Mouse (Mus musculus) megakaryocyte, adult 5-6 weeks (primary cell): ENCODE data around the gene Gimap4. TPM values are rescaled to one million over a fixed set of nuclear protein-coding genes. Genes with fewer than 3 reads are reported as not detected.

ENCODE experiments used
- total RNA-seq, 2 experiments: library from RNA; stranded (forward) in 1 of 2; stranded (reverse) in 1 of 2; fragments of 153-499, 151-499 nt in 1 of 2; fragments of 221-1000, 200-1000 nt in 1 of 2; gene quantifications; 2 replicates each; pipeline versions ENCODE4 v1.2.3 to v1.2.4; 2015 to 2017

Gimap4 gene
- total RNA-seq, 2 experiments from 2014 or later, result 24.2 to 46.0 TPM

Other genes starting within 250 kb of the Gimap4 start
- gene Zfp467, start 238.7 kb upstream of the Gimap4 start, total RNA-seq (2015), result 23.7 and 28.7 TPM in 2 replicates
- 7.4 and 9.0 TPM in 2 replicates for gene Zfp467, start 238.7 kb upstream of the Gimap4 start, total RNA-seq (2017)
- 0.02 TPM in 1 of 2 replicates, not detected in the other for gene Sspo, start 236.3 kb upstream of the Gimap4 start, total RNA-seq (2015)
- gene Sspo, start 236.3 kb upstream of the Gimap4 start, total RNA-seq (2017), result not detected in 2 replicates
- gene Atp6v0e2, start 146.9 kb upstream of the Gimap4 start, total RNA-seq (2015), result not detected in 2 replicates
- gene Atp6v0e2, start 146.9 kb upstream of the Gimap4 start, total RNA-seq (2017), result 0.48 TPM in 1 of 2 replicates, not detected in the other
- gene Lrrc61, start 129.8 kb upstream of the Gimap4 start, total RNA-seq (2015), result 13.4 and 14.3 TPM in 2 replicates
- gene Lrrc61, start 129.8 kb upstream of the Gimap4 start, total RNA-seq (2017), result 9.7 and 11.3 TPM in 2 replicates
- gene Rarres2, start 111.8 kb upstream of the Gimap4 start, total RNA-seq (2015), result 0.74 TPM in 1 of 2 replicates, not detected in the other
- 0.15 and 0.94 TPM in 2 replicates for gene Rarres2, start 111.8 kb upstream of the Gimap4 start, total RNA-seq (2017)
- gene Gm45021, start 94.9 kb upstream of the Gimap4 start, total RNA-seq (2015), result not detected in 2 replicates
- not detected in 2 replicates for gene Gm45021, start 94.9 kb upstream of the Gimap4 start, total RNA-seq (2017)
- 1.8 and 2.7 TPM in 2 replicates for gene Repin1, start 90.7 kb upstream of the Gimap4 start, total RNA-seq (2015)
- gene Repin1, start 90.7 kb upstream of the Gimap4 start, total RNA-seq (2017), result 4.0 and 4.3 TPM in 2 replicates
- gene Gm44965, start 90.6 kb upstream of the Gimap4 start, total RNA-seq (2015), result not detected in 2 replicates
- gene Gm44965, start 90.6 kb upstream of the Gimap4 start, total RNA-seq (2017), result not detected in 2 replicates
- gene Zfp775, start 82.5 kb upstream of the Gimap4 start, total RNA-seq (2015), result 0.45 and 0.82 TPM in 2 replicates
- gene Zfp775, start 82.5 kb upstream of the Gimap4 start, total RNA-seq (2017), result 1.8 and 6.3 TPM in 2 replicates
- not detected in 2 replicates for gene AI854703, start 57.8 kb upstream of the Gimap4 start, total RNA-seq (2015)
- gene AI854703, start 57.8 kb upstream of the Gimap4 start, total RNA-seq (2017), result not detected in 2 replicates
- gene Gimap8, start 37.3 kb upstream of the Gimap4 start, total RNA-seq (2015), result 2.8 and 2.9 TPM in 2 replicates
- gene Gimap8, start 37.3 kb upstream of the Gimap4 start, total RNA-seq (2017), result 4.9 and 8.0 TPM in 2 replicates
- gene Gimap9, start 8.4 kb upstream of the Gimap4 start, total RNA-seq (2015), result 5.0 and 11.2 TPM in 2 replicates
- gene Gimap9, start 8.4 kb upstream of the Gimap4 start, total RNA-seq (2017), result 8.9 and 10.4 TPM in 2 replicates
- 6.2 and 10.6 TPM in 2 replicates for gene Gimap6, start 23.7 kb downstream of the Gimap4 start, total RNA-seq (2015)
- gene Gimap6, start 23.7 kb downstream of the Gimap4 start, total RNA-seq (2017), result 15.7 and 23.1 TPM in 2 replicates
- 0.68 TPM in 1 of 2 replicates, not detected in the other for gene Gm28053, start 34.1 kb downstream of the Gimap4 start, total RNA-seq (2015)
- 7.3 and 16.2 TPM in 2 replicates for gene Gm28053, start 34.1 kb downstream of the Gimap4 start, total RNA-seq (2017)
- 1.5 and 3.5 TPM in 2 replicates for gene Gimap7, start 34.1 kb downstream of the Gimap4 start, total RNA-seq (2015)
- 3.9 TPM in 2 replicates for gene Gimap7, start 34.1 kb downstream of the Gimap4 start, total RNA-seq (2017)
- 5.0 and 5.8 TPM in 2 replicates for gene Gimap1, start 54.5 kb downstream of the Gimap4 start, total RNA-seq (2015)
- gene Gimap1, start 54.5 kb downstream of the Gimap4 start, total RNA-seq (2017), result 5.3 and 14.2 TPM in 2 replicates
- gene Gimap5, start 61.6 kb downstream of the Gimap4 start, total RNA-seq (2015), result 4.7 and 5.7 TPM in 2 replicates
- gene Gimap5, start 61.6 kb downstream of the Gimap4 start, total RNA-seq (2017), result 4.5 and 11.2 TPM in 2 replicates
- gene Gimap3, start 86.3 kb downstream of the Gimap4 start, total RNA-seq (2015), result 5.3 and 9.4 TPM in 2 replicates
- gene Gimap3, start 86.3 kb downstream of the Gimap4 start, total RNA-seq (2017), result 7.8 and 9.9 TPM in 2 replicates
- 33.4 and 35.5 TPM in 2 replicates for gene Tmem176a, start 156.4 kb downstream of the Gimap4 start, total RNA-seq (2015)
- 16.5 and 20.0 TPM in 2 replicates for gene Tmem176a, start 156.4 kb downstream of the Gimap4 start, total RNA-seq (2017)
- gene Tmem176b, start 156.9 kb downstream of the Gimap4 start, total RNA-seq (2015), result 74.3 and 79.2 TPM in 2 replicates
- 81.4 and 85.0 TPM in 2 replicates for gene Tmem176b, start 156.9 kb downstream of the Gimap4 start, total RNA-seq (2017)
- not detected in 2 replicates for gene Aoc1, start 188.3 kb downstream of the Gimap4 start, total RNA-seq (2015)
- not detected in 2 replicates for gene Aoc1, start 188.3 kb downstream of the Gimap4 start, total RNA-seq (2017)
- not detected in 2 replicates for gene 1600015I10Rik, start 245.3 kb downstream of the Gimap4 start, total RNA-seq (2015)
- gene 1600015I10Rik, start 245.3 kb downstream of the Gimap4 start, total RNA-seq (2017), result not detected in 2 replicates